Mouse (Mus musculus): ENCODE measurements around the gene Fbxo3. TPM values are rescaled to one million over a fixed set of nuclear protein-coding genes. Genes with fewer than 3 reads are reported as not detected.
"Not testable (repeated sequence)": the region's sequence is repeated elsewhere in the genome, so short reads cannot be mapped to it uniquely, and the experiment has no call there.

The Fbxo3 gene
- total RNA-seq, 2 experiments from 2014 or later: 55.3 to 56.7 TPM

DNA sequence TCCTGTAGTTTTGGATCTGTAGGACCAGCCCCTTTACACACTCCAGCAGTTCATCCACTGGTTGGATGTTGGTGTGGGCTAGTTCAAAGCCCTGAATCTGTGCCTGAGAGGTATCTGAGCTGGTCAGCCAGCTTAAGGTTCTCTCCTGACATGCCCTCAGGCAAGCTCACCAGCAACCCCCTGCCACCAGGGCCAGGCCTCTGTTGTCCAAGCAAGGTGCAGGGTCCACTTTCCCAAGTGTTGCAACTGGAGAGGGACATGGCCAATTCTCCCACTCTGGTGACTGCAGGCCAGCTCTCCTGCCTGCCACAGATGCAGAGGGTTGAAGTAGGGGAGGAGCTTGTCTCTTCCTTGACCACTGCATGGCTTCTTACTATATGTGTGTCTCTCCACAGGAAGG is 56.5 kb downstream of the Fbxo3 start:
- intact Hi-C loops (cut with DNase I); DNase-seq: not testable (repeated sequence)

DNA sequence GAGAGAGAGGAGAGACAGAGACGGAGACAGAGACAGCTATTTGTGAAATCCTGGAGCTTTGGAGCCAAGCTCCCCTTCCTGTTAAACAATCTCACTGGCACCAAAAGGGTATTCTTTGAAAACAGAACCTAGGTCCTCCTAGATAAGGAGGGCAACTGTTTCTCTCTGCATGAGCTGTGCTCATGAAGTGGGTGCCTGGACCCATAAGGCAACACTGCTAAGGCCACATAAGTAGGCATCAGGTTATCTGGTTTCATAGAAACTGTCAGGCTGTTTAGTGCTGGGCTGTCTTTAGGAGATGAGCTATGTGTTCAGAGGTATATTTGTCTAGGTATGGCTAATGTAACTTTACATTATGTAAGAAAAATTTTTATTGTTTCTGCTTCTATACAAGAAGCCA is 60.0 kb downstream of the Fbxo3 start:
- DNase-seq; intact Hi-C loops (cut with DNase I): not testable (repeated sequence)

- DNase-seq: no peak
- intact Hi-C loops (cut with DNase I): no loop called here
Measured at GRCm38 (mm10) chr2:104093305-104093704, 65.8 kb downstream of the Fbxo3 start.

- intact Hi-C loops (cut with DNase I): loop anchor here (1.0 to 2.0 kb wide), 3 partner anchors 27 to 61 kb away; partner anchors contain the start of genes A930018P22Rik and Gm10799
- peak; percentile 83 to 86 for DNase-seq
Measured at GRCm38 (mm10) chr2:104095741-104096213, 68.3 kb downstream of the Fbxo3 start, which contains the start of gene Cd59a. TSS of gene Cd59a (plus strand) at chr2:104095801.

- intact Hi-C loops (cut with DNase I): loop anchor here (2.0 kb wide), 2 partner anchors 27 to 61 kb away; partner anchors contain the start of gene A930018P22Rik
- no peak for DNase-seq
Measured at GRCm38 (mm10) chr2:104096256-104096655, 68.7 kb downstream of the Fbxo3 start.

DNA sequence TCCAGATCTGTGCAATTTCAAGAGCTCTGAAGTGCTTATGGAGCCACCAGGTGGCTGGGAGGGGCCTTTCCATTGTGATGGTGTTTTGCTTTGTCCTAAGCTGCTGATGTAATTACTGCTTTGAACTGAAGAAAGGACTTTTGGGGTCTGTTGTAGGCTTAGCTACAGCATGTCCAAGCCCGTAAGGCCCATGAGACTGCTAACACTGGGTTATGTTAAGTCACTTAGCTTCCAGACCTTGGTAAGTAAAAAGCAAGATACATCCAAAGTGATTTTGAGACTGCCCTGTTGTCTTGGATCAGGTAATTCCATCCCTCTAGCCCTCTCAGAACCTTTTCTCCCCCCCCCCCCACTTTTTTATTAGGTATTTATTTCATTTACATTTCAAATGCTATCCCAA is 69.3 kb downstream of the Fbxo3 start:
- intact Hi-C loops (cut with DNase I): loop anchor here (2.0 kb wide), 2 partner anchors 26 to 62 kb away; partner anchors contain the start of gene A930018P22Rik
- not testable (repeated sequence) for DNase-seq

DNA sequence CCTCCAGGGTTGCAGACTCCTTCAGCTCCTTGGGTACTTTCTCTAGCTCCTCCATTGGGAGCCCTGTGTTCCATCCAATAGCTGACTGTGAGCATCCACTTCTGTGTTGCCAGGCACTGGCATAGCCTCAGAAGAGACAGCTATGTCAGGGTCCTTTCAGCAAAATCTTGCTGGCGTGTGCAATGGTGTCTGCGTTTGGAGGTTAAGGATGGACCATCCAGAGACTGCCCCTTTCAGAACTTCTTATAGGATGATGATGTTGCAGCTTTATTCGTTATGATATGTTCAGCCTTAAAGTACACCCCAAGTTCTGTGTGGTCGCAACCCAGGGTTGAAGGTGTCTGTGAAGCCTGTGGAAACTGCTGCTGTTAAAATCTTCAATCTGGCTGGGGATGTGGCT is 69.9 kb downstream of the Fbxo3 start:
- intact Hi-C loops (cut with DNase I): loop anchor here (2.0 kb wide), 2 partner anchors 25 to 63 kb away; partner anchors contain the start of gene A930018P22Rik
- DNase-seq: not testable (repeated sequence)

DNA sequence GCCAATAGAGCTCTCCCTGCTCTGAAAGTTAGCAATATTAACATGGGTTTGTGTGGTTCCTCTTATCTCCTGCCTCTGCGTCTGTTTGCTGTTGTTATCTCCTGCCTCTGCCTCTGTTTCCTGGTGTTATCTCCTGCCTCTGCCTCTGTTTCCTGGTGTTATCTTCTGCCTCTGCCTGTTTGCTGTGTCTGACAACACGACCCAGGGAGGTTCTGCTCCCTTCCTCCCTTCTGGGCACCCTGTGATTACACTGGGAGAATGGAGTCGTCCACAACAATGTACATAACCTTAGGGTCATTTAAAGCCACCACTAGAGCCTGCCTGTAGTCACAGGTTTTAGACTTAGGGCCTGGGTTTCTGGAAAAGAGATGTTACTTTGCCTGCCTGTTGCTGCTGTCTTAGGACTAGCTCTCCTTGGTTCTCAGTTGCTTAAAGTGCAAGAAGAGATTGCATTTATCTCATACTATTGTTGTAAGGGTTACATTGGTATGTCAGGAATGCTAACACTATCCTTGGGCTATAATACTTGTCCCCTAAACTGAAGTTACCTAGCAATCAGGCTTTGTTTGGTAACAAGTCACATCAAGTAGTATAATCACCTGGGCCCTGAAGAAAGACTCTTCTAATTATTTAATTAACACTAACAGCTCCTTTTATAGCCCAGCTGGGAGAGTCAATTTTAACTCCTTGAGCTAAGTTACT is 71.2 kb downstream of the Fbxo3 start:
- intact Hi-C loops (cut with DNase I): no loop called here
- DNase-seq: no peak

DNA sequence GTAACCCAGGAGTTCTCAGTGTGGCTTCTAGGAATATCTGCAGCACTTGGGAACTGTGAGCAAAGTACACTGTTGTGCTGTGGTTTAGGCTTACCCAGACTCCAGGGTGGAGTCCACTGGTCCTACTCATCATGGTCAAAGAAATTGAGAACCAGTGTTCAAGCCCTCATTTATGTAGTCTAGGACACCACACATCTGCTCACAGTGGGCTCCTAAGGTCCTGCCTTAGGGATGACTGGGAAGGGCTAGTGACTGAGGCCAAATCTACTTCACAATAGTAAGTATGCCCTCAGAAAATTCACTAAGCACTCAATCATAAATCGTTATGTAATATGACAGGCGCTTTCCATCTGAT is 71.7 kb downstream of the Fbxo3 start:
- no peak for DNase-seq
- intact Hi-C loops (cut with DNase I): no loop called here

DNA sequence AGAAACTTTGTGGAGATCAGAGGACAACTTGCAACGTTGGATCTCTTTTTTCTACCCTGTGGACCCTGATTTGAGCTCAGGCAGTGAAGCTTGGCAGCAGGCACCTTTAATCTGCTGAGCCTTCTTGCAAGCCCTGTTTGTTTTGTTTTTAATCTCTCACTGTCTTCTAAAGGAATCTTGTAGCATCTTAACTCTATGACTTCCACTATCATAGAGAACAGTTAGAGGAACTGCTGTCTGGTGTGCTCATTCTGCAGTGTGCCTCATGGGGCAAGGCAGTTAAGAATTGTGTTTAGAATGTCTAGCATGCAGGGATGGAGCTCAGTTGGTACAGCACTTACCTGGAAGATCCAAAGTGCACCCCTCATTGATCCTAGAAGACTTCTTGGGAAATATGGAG is 72.4 kb downstream of the Fbxo3 start:
- no peak for DNase-seq
- intact Hi-C loops (cut with DNase I): no loop called here

DNA sequence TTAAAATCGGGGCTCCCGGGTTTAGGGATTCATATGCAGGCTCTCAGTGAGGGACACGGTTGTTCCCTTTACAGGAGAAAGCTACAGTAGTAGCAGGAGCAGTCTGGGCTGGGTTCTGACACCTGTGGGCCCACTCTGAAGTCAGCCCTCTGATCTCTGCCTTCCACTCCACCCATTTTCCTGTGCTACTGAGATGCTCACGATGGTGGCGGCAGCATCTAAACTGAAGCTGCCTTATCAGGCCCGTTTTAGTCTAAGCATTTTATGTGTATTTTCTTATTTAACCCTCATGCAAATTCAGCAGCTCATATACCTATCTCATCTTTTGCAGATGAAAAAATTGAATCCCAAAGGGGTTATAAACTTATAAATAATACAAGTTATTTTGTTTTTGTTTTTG is 77.3 kb downstream of the Fbxo3 start:
- intact Hi-C loops (cut with DNase I): no loop called here
- no peak for DNase-seq

DNA sequence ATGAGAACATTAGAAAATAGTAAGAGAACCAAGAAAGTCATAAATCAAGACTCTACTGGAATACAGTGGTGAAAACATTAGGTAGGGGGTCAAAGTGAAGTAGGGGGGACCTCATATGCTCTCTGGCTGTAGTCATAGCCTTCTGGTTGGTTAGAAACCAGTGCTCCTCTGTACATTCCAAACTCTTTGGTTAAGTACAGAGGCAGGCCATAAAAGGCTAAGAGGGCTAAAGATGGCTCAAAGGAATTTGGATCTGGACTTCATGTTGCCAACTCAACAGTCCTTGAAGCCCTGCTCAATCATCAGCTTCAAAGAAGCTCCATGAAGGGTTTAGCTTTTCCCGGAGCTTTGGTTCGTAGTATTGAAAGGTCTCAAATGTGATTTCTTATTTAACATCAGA is 81.5 kb downstream of the Fbxo3 start:
- DNase-seq; intact Hi-C loops (cut with DNase I): not testable (repeated sequence)

GRCm38 (mm10) chr2:104109528-104109927 is 82.0 kb downstream of the Fbxo3 start:
- intact Hi-C loops (cut with DNase I): no loop called here
- no peak for DNase-seq

DNA sequence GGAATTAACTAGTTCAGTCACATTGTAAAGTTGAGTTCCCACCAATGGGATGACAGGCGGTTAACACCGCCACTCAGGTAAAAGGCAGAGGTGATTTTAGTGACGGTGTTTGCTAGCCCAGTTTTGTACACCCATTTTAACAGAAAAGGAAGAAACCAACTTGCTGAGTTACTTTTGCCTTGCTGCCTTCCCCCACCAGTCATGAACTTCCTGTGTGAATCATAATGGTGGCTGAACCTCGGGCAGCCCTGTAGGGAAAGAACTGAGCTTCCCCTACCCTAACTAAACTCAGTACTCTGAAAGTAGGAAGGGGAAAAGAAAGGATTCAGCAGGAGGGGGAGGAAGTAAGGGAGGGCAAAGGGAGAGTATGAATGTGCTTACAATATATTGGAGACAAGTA is 82.5 kb downstream of the Fbxo3 start:
- no peak for DNase-seq
- intact Hi-C loops (cut with DNase I): no loop called here

DNA sequence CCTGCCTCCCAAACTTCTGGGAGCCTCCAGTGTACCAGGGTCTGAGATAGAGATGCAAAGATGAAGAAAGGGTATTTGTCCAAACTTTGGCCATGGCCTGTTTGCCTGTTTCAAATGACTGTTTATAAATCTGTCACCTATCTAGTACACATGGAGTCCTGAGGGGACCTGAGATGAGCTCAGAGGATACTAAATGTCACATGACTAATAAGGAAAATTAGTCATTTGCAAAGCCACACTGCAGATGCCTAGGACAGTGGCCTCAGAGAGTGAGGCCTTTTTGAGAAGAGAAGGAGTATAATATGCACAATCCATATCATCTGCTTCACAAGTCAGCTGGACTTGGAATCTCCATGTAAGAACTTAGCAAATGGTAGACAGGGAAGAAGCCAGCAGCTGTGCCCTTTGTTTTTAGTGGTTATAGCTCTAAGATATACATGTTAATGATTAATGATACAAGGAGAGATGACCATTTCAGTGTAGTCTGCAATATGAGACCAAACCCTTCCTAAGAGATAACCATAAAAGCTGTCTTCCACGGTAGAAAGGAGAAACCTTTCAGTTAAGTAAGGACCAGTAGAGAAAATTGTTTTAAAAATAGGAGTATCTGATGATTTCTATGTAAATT is 83.8 kb downstream of the Fbxo3 start:
- DNase-seq; intact Hi-C loops (cut with DNase I): not testable (repeated sequence)

Other genes starting within 250 kb of the Fbxo3 start
- 100 to 1,000 TPM; 186 to 200 TPM for gene Caprin1, start 230.1 kb upstream of the Fbxo3 start, total RNA-seq (2021)
- 10 to 100 TPM; 21.1 to 25.3 TPM for gene Lmo2, start 69.7 kb upstream of the Fbxo3 start, total RNA-seq (2021)
- gene 4931422A03Rik, start 640 bp downstream of the Fbxo3 start, total RNA-seq (2021): not detected
- under 1 TPM in 1 of 2 experiments, not detected in 1; 0.17 TPM for gene Gm10912, start 38.1 kb downstream of the Fbxo3 start, total RNA-seq (2021)
- not detected for gene Gm10799, start 40.8 kb downstream of the Fbxo3 start, total RNA-seq (2021)
- gene Cd59b, start 42.1 kb downstream of the Fbxo3 start, total RNA-seq (2021): 1 to 10 TPM; 3.5 to 3.7 TPM
- gene Cd59a, start 68.1 kb downstream of the Fbxo3 start, total RNA-seq (2021): 10 to 100 TPM; 43.9 to 58.0 TPM
- gene A930018P22Rik, start 95.0 kb downstream of the Fbxo3 start, total RNA-seq (2021): under 1 TPM; 0.64 to 0.79 TPM